ENCODE assay signal across 18 mouse cellular contexts in the genomic region with DNA sequence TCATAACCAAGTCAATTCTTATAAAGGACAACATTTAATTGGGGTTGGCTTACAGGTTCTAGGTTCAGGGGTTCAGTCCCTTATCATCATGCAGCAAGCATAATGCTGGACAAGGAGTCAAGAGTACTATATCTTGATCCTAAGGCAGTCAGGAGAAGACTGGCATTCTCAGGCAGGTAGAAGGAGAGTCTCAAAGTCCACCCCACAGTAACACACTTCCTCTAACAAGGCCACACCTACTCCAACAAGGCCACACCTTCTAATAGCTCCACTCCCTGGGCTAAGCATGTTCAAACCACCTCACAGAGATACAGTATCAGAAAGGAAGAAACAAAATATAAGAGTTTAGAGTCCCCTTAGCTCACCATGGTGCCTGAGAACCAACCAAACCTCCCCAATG.
"Had no signal": no experiment of that assay in that cellular context is flagged by ENCODE, and none has a peak within 500 bp of the region (broad histone marks: within the 10 kb centered on the region; RNA-seq: fewer than 3 reads in every experiment).

No protein-coding gene starts in this region.

- H3K9ac ChIP-seq: liver, embryonic 15.5 days; liver, postnatal 0 days; lung, embryonic 15.5 days; midbrain, embryonic 12.5 days; neural tube, embryonic 13.5 days had no signal

- DNase-seq: liver, postnatal 0 days; lung, adult 2 months; lung, postnatal 14 days; lung, postnatal 36 days; midbrain, embryonic 14.5 days; right cerebral cortex, postnatal 14 days; thymus, adult 18-20 months; thymus, postnatal 14 days; thymus, postnatal 36 days had no signal

- H3K4me3 ChIP-seq: liver, embryonic 15.5 days; lung, embryonic 15.5 days; megakaryocyte, embryonic 14.5 days; midbrain, embryonic 12.5 days; myocyte; neural tube, embryonic 13.5 days had no signal

- H3K9me3 ChIP-seq: liver, embryonic 15.5 days; lung, embryonic 15.5 days had no signal

- H3K27me3 ChIP-seq: liver, embryonic 15.5 days; lung, embryonic 15.5 days; megakaryocyte, embryonic 14.5 days; midbrain, embryonic 12.5 days; neural tube, embryonic 13.5 days had no signal

- ATAC-seq: liver, postnatal 0 days; lung, postnatal 0 days; midbrain, embryonic 16.5 days had no signal

- H3K36me3 ChIP-seq: liver, embryonic 15.5 days; lung, embryonic 15.5 days; midbrain, embryonic 12.5 days; neural tube, embryonic 13.5 days had no signal

- H3K4me2 ChIP-seq: liver, embryonic 15.5 days; lung, embryonic 15.5 days; midbrain, embryonic 12.5 days; neural tube, embryonic 13.5 days had no signal

- H3K27ac ChIP-seq: liver, embryonic 15.5 days; lung, embryonic 15.5 days; macrophage; midbrain, embryonic 12.5 days; neural tube, embryonic 13.5 days had no signal

- H3K4me1 ChIP-seq: liver, embryonic 15.5 days; lung, embryonic 15.5 days; megakaryocyte, embryonic 14.5 days; midbrain, embryonic 12.5 days; neural tube, embryonic 13.5 days had no signal
